Mouse (Mus musculus) skeletal muscle tissue, adult 2 months (tissue): ENCODE measurements at regions not wholly inside any gene's neighbourhood (a gene's known extent, or its start where the extent isn't known, plus 50 kb on each side); places are given as distances from the start of the nearest gene placed in this dataset.
A peak's percentile ranks its signal among the peaks of the same experiment; 100 is the strongest.

ENCODE experiments used
- DNase-seq: peaks from one replicate; pipeline ENCODE4 v3.0.0-alpha.2; 2012; ENCODE audit warnings: low read depth, low spot score

DNA sequence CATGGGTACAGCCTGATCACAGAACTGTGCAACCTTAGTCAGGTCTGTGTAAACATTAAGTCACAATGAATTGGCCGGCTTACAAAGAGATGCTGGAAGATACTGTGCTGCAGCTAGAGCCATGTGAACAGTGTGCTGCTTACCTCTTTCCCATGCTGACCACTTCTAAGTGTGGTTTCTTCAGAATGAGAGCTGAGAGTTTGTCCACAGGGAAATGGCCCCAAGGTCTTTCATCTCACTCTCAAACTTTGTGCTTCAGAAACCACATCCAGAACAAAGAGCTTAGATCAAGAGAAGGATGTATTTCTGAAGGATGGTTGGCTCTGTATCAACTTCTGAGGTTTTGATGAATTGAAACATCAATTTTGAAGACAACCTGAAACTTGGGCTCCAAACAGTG lies 165.7 kb downstream of the Lrrc3b start:
- DNase-seq, result no peak

GRCm38 (mm10) chr14:15272364-15272763 lies 166.4 kb downstream of the Lrrc3b start:
- no peak for DNase-seq

GRCm38 (mm10) chr14:15266287-15266686 lies 172.5 kb downstream of the Lrrc3b start:
- DNase-seq, result no peak

DNA sequence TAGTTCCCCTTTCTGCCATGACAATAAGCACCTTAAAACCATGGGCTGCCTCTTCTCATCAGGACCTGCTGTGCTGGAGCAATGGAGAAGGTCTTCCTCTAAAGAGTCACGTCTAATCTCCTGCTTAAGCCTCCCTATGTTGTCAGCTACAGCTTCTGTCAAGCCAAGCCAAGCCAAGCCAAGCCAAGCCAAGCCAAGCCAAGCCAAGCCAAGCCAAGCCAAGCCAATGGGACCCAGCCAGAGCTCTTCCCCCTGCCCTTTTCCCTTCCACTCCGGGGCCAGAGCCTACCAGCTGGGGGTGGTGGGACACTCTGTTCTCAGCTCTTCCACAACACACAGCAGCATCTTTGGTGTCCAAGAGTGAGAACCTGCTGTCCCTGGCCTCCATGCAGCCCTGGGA lies 175.8 kb downstream of the Lrrc3b start:
- peak; percentile 12 for DNase-seq

DNA sequence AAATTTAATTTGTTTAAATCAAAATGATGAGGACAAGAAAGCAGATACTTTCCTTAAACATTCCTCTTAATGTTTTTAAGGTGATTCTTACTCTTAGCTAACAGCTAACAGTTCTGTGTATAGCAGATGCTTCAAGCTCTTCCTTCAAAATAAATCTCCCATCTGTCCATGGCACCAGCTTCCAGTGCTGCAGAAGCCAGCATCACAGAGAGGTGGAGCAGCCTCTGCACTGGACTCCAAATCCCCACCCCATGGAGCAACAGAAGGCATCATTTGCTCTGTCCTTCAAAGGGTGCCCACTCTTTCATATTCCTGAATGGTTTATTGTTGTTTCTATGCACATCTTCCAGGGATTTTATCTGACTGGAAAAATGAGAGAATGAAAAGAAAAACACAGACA lies 183.1 kb downstream of the Lrrc3b start:
- DNase-seq, result no peak

GRCm38 (mm10) chr14:15205626-15206025 lies 233.2 kb downstream of the Lrrc3b start:
- no peak for DNase-seq

DNA sequence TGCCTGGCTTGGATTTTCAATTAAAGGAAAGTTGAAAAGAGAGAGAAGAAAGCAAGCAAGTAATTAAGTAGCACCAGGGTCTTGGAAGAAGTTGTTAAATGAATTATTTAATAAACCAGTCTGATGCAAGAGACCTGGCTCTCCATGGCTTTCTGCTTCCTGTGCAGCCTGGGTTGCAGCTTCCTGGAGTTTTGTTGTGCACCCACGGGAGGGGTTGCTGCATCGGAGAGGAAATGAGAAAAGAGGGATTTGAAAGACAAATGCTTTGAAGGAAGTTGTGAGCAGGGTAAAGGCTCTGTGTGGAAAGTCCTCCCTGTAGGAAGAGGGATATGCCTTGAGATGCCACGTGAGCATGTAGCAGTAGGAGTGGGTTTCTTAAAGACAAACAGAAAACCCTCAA lies 234.5 kb downstream of the Lrrc3b start:
- DNase-seq, result no peak
